Mouse (Mus musculus) heart, postnatal 25 days (tissue): Measurements from ENCODE around the gene Chchd4. TPM values are rescaled to one million over a fixed set of nuclear protein-coding genes. Genes with fewer than 3 reads are reported as not detected.

Experiments
- DNase-seq: peaks from one replicate; pipeline ENCODE4 v3.0.0; 2022; ENCODE audit warnings: low spot score
- intact Hi-C: fragments of 180-260 bp; cut with DNase I; formaldehyde crosslinking; loops from one replicate; pipeline ENCODE4 v1.15.1; 2025
- total RNA-seq, 2 experiments: library from RNA; stranded (reverse); gene quantifications; 2 replicates each; pipeline ENCODE4 v1.2.3; 2021

The Chchd4 gene
- total RNA-seq, 2 experiments from 2014 or later = 15.3 to 15.7 TPM

GRCm38 (mm10) chr6:91414890-91415289 lies 58.5 kb downstream of the Chchd4 start:
- intact Hi-C loops = loop anchor here (5.0 kb wide), 1 partner anchor 243 kb away; no protein-coding TSS in a partner anchor

More at GRCm38 (mm10) chr6:91414890-91415289, 58.5 kb downstream of the Chchd4 start:
- DNase-seq = no peak

Other genes with a start within 250 kb of the Chchd4 start
- gene Wnt7a, start 62.2 kb downstream of the Chchd4 start, total RNA-seq = not detected
- 10 to 100 TPM; 23.5 to 26.0 TPM for gene Tmem43, start 157 bp upstream of the Chchd4 start, total RNA-seq
- gene Xpc, start 42.3 kb upstream of the Chchd4 start, total RNA-seq = 10 to 100 TPM in 1 of 2 experiments, 1 to 10 TPM in 1; 8.4 to 10.1 TPM
- gene Lsm3, start 42.4 kb upstream of the Chchd4 start, total RNA-seq = 10 to 100 TPM; 57.9 to 64.0 TPM
- 100 to 1,000 TPM in 1 of 2 experiments, 10 to 100 TPM in 1; 85.0 to 102 TPM for gene Slc6a6, start 210.5 kb upstream of the Chchd4 start, total RNA-seq